Mouse (Mus musculus) limb, embryonic 14.5 days (tissue): ENCODE results near the gene Akap2. TPM values are rescaled to one million over a fixed set of nuclear protein-coding genes. Genes with fewer than 3 reads are reported as not detected.

ENCODE experiments used
- ATAC-seq: fragments of 200-750 bp; cut with Nextera tagmentation; 2 replicates; pipeline ENCODE4 v1.8.0; 2017; ENCODE audit warnings: low read depth, moderate number of reproducible peaks, moderate TSS enrichment; ENCODE audit not compliant: low FRiP score
- DNase-seq: peaks from one replicate; pipeline ENCODE4 v3.0.0-alpha.2; 2015; ENCODE audit warnings: low spot score
- H3K27ac ChIP-seq: fragments of 300-500 bp; sonication (generic); replicated peaks from 2 replicates; pipeline ENCODE4 v1.5.1; 2014; ENCODE audit warnings: low read depth, mild to moderate bottlenecking, low read length, moderate library complexity, mixed read lengths
- H3K27me3 ChIP-seq: fragments of 300-500 bp; sonication (generic); 2 replicates; pipeline ENCODE4 v1.6.1; 2014; ENCODE audit warnings: low read length, mixed read lengths; ENCODE audit not compliant: control insufficient read depth, insufficient read depth
- H3K36me3 ChIP-seq: fragments of 300-500 bp; sonication (generic); 2 replicates; pipeline ENCODE4 v1.6.1; 2014; ENCODE audit warnings: mild to moderate bottlenecking, low read length, moderate library complexity, mixed read lengths; ENCODE audit not compliant: control insufficient read depth, insufficient read depth
- H3K4me1 ChIP-seq: fragments of 300-500 bp; sonication (generic); 2 replicates; pipeline ENCODE4 v1.6.1; 2014; ENCODE audit warnings: antibody characterized with exemption, low read length, mixed read lengths; ENCODE audit not compliant: control insufficient read depth, insufficient read depth
- H3K4me2 ChIP-seq: fragments of 300-500 bp; sonication (generic); replicated peaks from 2 replicates; pipeline ENCODE4 v1.6.1; 2014; ENCODE audit warnings: low read depth, mild to moderate bottlenecking, low read length, moderate library complexity; ENCODE audit not compliant: severe bottlenecking
- H3K4me3 ChIP-seq: fragments of 300-500 bp; sonication (generic); replicated peaks from 2 replicates; pipeline ENCODE4 v1.5.1; 2014; ENCODE audit warnings: low read length
- H3K9ac ChIP-seq: fragments of 300-500 bp; sonication (generic); 2 replicates; pipeline ENCODE4 v1.6.1; 2014; ENCODE audit warnings: mild to moderate bottlenecking, low read depth, low read length, moderate library complexity; ENCODE audit not compliant: severe bottlenecking
- H3K9me3 ChIP-seq: fragments of 300-500 bp; sonication (generic); 2 replicates; pipeline ENCODE4 v1.6.1; 2016; ENCODE audit warnings: low read length; ENCODE audit not compliant: control insufficient read depth
- POLR2A ChIP-seq: fragments of 200-500 bp; IDR thresholded peaks from 2 replicates; pipeline ENCODE4 v1.8.0; 2012; ENCODE audit warnings: inconsistent platforms, mild to moderate bottlenecking, moderate library complexity, borderline replicate concordance; ENCODE audit not compliant: insufficient read depth, insufficient read length; ENCODE audit errors: extremely low read depth
- WGBS: fragments of 180-500 bp; shearing (Covaris S2); extraction: QIAGEN DNeasy Blood & Tissue Kit; methylation state at CpG from one replicate; pipeline ENCODE4 v1.1.7; 2014; 5-methylcytosine and 5-hydroxymethylcytosine counted together
- polyA plus RNA-seq, 2 experiments: library from polyadenylated mRNA; depleted of rRNA in 1 of 2; stranded (reverse) in 1 of 2; unstranded in 1 of 2; fragments of >200 nt; fragmentation: Nextera tagmentation in 1 of 2; extraction: Ambion mirVana in 1 of 2; gene quantifications; 2 replicates each; pipeline versions ENCODE4 v1.2.1 to v1.2.3; 2012 to 2014

Gene Akap2
- polyA plus RNA-seq, 2 experiments: 23.6 to 27.6 TPM

GRCm38 (mm10) chr4:57841911-57842310 lies 124.5 kb downstream of the Akap2 start:
- Histone ChIP-seq H3K4me3 (no peak overlapping the region), H3K4me1 (peaks cover 25% of the 10 kb centered on the region), H3K27me3 (no peaks in the 10 kb centered on the region), H3K9me3 (no peaks in the 10 kb centered on the region), H3K4me2 (no peak overlapping the region), H3K36me3 (no peaks in the 10 kb centered on the region), H3K9ac (no peak overlapping the region), H3K27ac (no peak overlapping the region)
- TF ChIP-seq POLR2A: no peak
- DNase-seq: no peak
- no peak for ATAC-seq
- 76% methylated on average over 1 of the region's 1 CpGs for WGBS

- no peak overlapping the region for H3K9ac ChIP-seq
- no peaks in the 10 kb centered on the region for H3K27me3 ChIP-seq
- ATAC-seq: no peak
- no peaks in the 10 kb centered on the region for H3K36me3 ChIP-seq
- no peaks in the 10 kb centered on the region for H3K9me3 ChIP-seq
- no peak overlapping the region for H3K4me2 ChIP-seq
- H3K4me3 ChIP-seq: no peak overlapping the region
- WGBS: 72% methylated on average over 11 of the region's 11 CpGs
- H3K4me1 ChIP-seq: peaks cover 33% of the 10 kb centered on the region
- no peak for TF ChIP-seq POLR2A
- H3K27ac ChIP-seq: no peak overlapping the region
- DNase-seq: no peak
These were observed 125.2 kb downstream of the Akap2 start for GRCm38 (mm10) chr4:57842472-57843305.

GRCm38 (mm10) chr4:57845031-57845431 lies 127.6 kb downstream of the Akap2 start:
- H3K27ac ChIP-seq: peak overlapping the region; percentile 88
- H3K9me3 ChIP-seq: no peaks in the 10 kb centered on the region
- peaks cover 3% of the 10 kb centered on the region; the same call in 1 of the 2 replicates for H3K36me3 ChIP-seq
- H3K9ac ChIP-seq: peak overlapping the region; percentile 52
- H3K4me3 ChIP-seq: peak overlapping the region; percentile 36
- DNase-seq: peak; percentile 77
- ATAC-seq: peak; percentile 51
- 4% methylated on average over 10 of the region's 10 CpGs for WGBS
- 0 out of 2 replicates have a peak, but pooled peaks have one; percentile 37 for TF ChIP-seq POLR2A
- H3K27me3 ChIP-seq: no peaks in the 10 kb centered on the region
- peaks cover 35% of the 10 kb centered on the region for H3K4me1 ChIP-seq
- peak overlapping the region; percentile 50 for H3K4me2 ChIP-seq

GRCm38 (mm10) chr4:57845541-57846210 lies 128.2 kb downstream of the Akap2 start:
- WGBS: 16% methylated on average over 12 of the region's 12 CpGs
- H3K9ac ChIP-seq: peak overlapping the region; percentile 52
- no peak for ATAC-seq
- H3K27ac ChIP-seq: peak overlapping the region; percentile 88
- no peaks in the 10 kb centered on the region for H3K27me3 ChIP-seq
- H3K4me3 ChIP-seq: peak overlapping the region; percentile 36
- TF ChIP-seq POLR2A: no peak
- no peaks in the 10 kb centered on the region for H3K9me3 ChIP-seq
- peaks cover 35% of the 10 kb centered on the region for H3K4me1 ChIP-seq
- DNase-seq: no peak
- peaks cover 9% of the 10 kb centered on the region; the same call in 1 of the 2 replicates for H3K36me3 ChIP-seq
- peak overlapping the region; percentile 50 for H3K4me2 ChIP-seq

GRCm38 (mm10) chr4:57846381-57846990 lies 129.0 kb downstream of the Akap2 start:
- H3K9ac ChIP-seq: peak overlapping the region; percentile 52
- peak; percentile 76 for ATAC-seq
- TF ChIP-seq POLR2A: no peak

More at GRCm38 (mm10) chr4:57846381-57846990, 129.0 kb downstream of the Akap2 start:
- Histone ChIP-seq H3K27ac (peak overlapping the region; percentile 88), H3K27me3 (no peaks in the 10 kb centered on the region), H3K4me1 (peaks cover 39% of the 10 kb centered on the region), H3K4me2 (peak overlapping the region; percentile 50), H3K36me3 (peaks cover 9% of the 10 kb centered on the region; the same call in 1 of the 2 replicates), H3K9me3 (no peaks in the 10 kb centered on the region), H3K4me3 (peak overlapping the region; percentile 36)
- peak; percentile 84 for DNase-seq
- 10% methylated on average over 12 of the region's 12 CpGs for WGBS
